Mouse (Mus musculus): ENCODE data around the gene Kcnma1. TPM values are rescaled to one million over a fixed set of nuclear protein-coding genes. Genes with fewer than 3 reads are reported as not detected.

The Kcnma1 gene
- polyA plus RNA-seq, 1 experiment from 2014 or later, result 8.2 TPM

DNA sequence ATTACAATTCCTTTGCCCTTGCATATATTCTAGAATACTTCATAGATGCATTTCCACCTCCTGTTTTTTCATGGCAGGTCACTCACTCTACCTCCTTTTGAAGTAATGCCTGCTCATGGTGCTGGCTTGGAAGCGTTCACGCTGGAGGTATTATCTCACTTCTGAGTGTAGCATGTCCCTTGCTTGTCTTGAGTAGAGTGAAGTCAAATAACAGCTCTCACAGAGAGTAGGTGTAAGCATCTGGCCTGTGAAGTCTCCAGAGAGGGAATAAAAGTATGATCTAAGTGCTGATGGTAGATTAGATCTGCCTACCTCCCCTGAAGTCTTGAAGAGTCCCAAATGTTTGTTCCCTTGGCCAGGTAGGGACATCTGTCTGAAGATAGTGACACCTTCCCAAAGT lies 607.2 kb downstream of the Kcnma1 start:
- no peaks in the 10 kb centered on the region for H3K27me3 ChIP-seq (replicated peaks; ENCODE audit: control insufficient read depth, insufficient read depth, low read length)
- no peak for ATAC-seq (replicated peaks; ENCODE audit: low FRiP score, low TSS enrichment, low read depth)
- H3K9ac ChIP-seq (ENCODE audit: low read length), result no peak overlapping the region
- no peaks in the 10 kb centered on the region for H3K36me3 ChIP-seq (ENCODE audit: control insufficient read depth, insufficient read depth, low read length)
- H3K4me2 ChIP-seq (ENCODE audit: low read length), result no peak overlapping the region
- H3K4me3 ChIP-seq (ENCODE audit: low read depth, low read length), result no peak overlapping the region
- H3K9me3 ChIP-seq (ENCODE audit: control insufficient read depth, low read length), result no peaks in the 10 kb centered on the region
- H3K4me1 ChIP-seq (replicated peaks; ENCODE audit: control insufficient read depth, insufficient read depth, low read length), result no peaks in the 10 kb centered on the region
- 90% methylated on average over 2 of the region's 2 CpGs for WGBS
- DNase-seq (ENCODE audit: low spot score), result no peak
- no peak overlapping the region for H3K27ac ChIP-seq (ENCODE audit: low read depth)

DNA sequence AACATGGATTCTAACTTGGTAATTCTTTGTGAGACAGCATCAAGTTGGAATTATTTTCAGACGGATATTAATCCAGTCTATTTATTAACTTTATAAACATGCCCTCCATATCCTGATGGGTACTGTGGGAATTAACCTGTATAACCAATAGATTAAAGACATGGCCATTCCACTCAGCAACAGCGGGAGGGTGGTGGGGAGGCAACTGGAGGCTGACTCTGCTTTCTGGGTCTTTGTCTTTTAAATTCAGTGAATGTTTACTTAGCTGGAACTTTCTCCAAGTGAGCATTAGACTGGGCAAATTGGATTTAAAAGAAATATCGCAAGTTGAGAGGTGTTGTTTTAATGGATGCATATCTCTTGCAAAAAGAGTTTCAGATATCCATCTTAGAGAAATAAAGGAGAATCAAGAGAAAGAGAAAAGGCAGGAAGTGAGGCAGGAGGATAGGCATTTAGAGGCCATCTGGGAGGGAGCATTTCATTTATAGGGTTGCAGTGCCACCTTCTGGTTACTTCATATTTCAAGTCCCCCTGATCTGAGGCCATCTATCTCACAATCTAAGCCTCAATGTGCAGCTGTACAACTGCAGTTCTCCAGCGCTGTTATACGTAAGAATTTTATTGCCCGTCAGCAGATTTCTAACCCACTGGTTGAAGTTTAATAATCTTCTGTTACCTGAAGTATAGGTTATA lies 613.4 kb downstream of the Kcnma1 start:
- no peaks in the 10 kb centered on the region for H3K9me3 ChIP-seq (ENCODE audit: control insufficient read depth, low read length)
- peak; percentile 71 for DNase-seq (ENCODE audit: low spot score)
- H3K4me3 ChIP-seq (ENCODE audit: low read depth, low read length), result no peak overlapping the region
- H3K27ac ChIP-seq (ENCODE audit: low read depth), result 0 out of 2 replicates have a peak overlapping the region, but pooled peaks have one; percentile 6
- 0 out of 2 replicates have a peak, but pooled peaks cover 3% of the 10 kb centered on the region for H3K4me1 ChIP-seq (replicated peaks; ENCODE audit: control insufficient read depth, insufficient read depth, low read length)
- H3K36me3 ChIP-seq (ENCODE audit: control insufficient read depth, insufficient read depth, low read length), result no peaks in the 10 kb centered on the region
- WGBS, result 15% methylated on average over 6 of the region's 6 CpGs
- H3K27me3 ChIP-seq (replicated peaks; ENCODE audit: control insufficient read depth, insufficient read depth, low read length), result no peaks in the 10 kb centered on the region
- no peak overlapping the region for H3K4me2 ChIP-seq (ENCODE audit: low read length)
- no peak overlapping the region for H3K9ac ChIP-seq (ENCODE audit: low read length)
- no peak for ATAC-seq (replicated peaks; ENCODE audit: low FRiP score, low TSS enrichment, low read depth)

DNA sequence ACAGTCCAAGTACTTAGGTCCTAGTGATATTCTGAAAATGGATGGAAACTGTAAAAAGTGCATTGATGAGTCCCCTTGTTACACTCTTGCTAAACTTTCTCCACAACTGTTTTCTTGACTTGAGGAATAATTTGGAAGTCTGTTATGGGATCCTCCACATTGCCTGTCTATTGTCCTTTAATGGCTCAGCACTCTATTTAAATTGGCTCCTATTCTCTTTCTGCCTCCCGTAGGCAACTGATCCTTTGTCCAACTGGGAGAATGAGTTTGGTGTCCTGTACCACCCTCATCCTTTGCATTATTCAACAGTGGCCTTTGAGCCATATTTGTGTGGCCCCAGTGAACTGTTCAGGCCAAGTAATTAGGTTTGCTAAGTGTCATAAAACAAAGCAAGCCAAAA lies 616.6 kb downstream of the Kcnma1 start:
- no peaks in the 10 kb centered on the region for H3K9me3 ChIP-seq (ENCODE audit: control insufficient read depth, low read length)
- H3K36me3 ChIP-seq (ENCODE audit: control insufficient read depth, insufficient read depth, low read length), result no peaks in the 10 kb centered on the region
- H3K4me2 ChIP-seq (ENCODE audit: low read length), result no peak overlapping the region
- 0 out of 2 replicates have a peak, but pooled peaks cover 3% of the 10 kb centered on the region for H3K4me1 ChIP-seq (replicated peaks; ENCODE audit: control insufficient read depth, insufficient read depth, low read length)
- no peak overlapping the region for H3K4me3 ChIP-seq (ENCODE audit: low read depth, low read length)
- ATAC-seq (replicated peaks; ENCODE audit: low FRiP score, low TSS enrichment, low read depth) (no peak), DNase-seq (ENCODE audit: low spot score) (no peak)
- no peaks in the 10 kb centered on the region for H3K27me3 ChIP-seq (replicated peaks; ENCODE audit: control insufficient read depth, insufficient read depth, low read length)
- H3K27ac ChIP-seq (ENCODE audit: low read depth), result no peak overlapping the region
- no peak overlapping the region for H3K9ac ChIP-seq (ENCODE audit: low read length)
- WGBS, result 92% methylated on average over 1 of the region's 1 CpGs

- peaks cover 10% of the 10 kb centered on the region for H3K4me1 ChIP-seq (replicated peaks; ENCODE audit: control insufficient read depth, insufficient read depth, low read length)
- no peak overlapping the region for H3K4me2 ChIP-seq (ENCODE audit: low read length)
- no peaks in the 10 kb centered on the region for H3K27me3 ChIP-seq (replicated peaks; ENCODE audit: control insufficient read depth, insufficient read depth, low read length)
- no peak overlapping the region for H3K27ac ChIP-seq (ENCODE audit: low read depth)
- no peaks in the 10 kb centered on the region for H3K36me3 ChIP-seq (ENCODE audit: control insufficient read depth, insufficient read depth, low read length)
- no peak overlapping the region for H3K4me3 ChIP-seq (ENCODE audit: low read depth, low read length)
- H3K9me3 ChIP-seq (ENCODE audit: control insufficient read depth, low read length), result no peaks in the 10 kb centered on the region
- DNase-seq (ENCODE audit: low spot score), result no peak
- no peak for ATAC-seq (replicated peaks; ENCODE audit: low FRiP score, low TSS enrichment, low read depth)
- 47% methylated on average over 3 of the region's 3 CpGs for WGBS
- no peak overlapping the region for H3K9ac ChIP-seq (ENCODE audit: low read length)
These were observed 622.7 kb downstream of the Kcnma1 start for GRCm38 (mm10) chr14:23391566-23391965.

DNA sequence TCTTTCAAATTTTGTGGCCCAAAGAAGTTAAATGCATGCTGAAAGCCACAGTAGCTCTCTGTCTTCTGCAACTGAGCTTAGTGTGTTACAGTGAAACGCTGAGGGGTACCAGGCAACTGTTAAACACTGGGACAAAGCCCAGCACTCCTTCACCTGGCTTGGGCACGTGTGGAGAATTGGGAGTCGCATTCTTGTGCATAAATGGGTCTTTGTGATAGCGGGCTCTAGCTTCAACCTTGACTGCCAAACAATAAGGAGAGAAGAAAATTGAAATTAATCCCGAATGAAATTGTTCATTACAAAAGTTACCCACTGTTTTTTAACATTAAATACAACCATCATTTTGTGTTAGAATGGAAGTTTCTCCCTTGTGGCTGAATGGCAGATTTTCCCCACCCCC lies 623.5 kb downstream of the Kcnma1 start:
- Histone ChIP-seq H3K27me3 (replicated peaks; ENCODE audit: control insufficient read depth, insufficient read depth, low read length) (no peaks in the 10 kb centered on the region), H3K4me1 (replicated peaks; ENCODE audit: control insufficient read depth, insufficient read depth, low read length) (peaks cover 10% of the 10 kb centered on the region), H3K9ac (ENCODE audit: low read length) (no peak overlapping the region), H3K4me3 (ENCODE audit: low read depth, low read length) (no peak overlapping the region), H3K9me3 (ENCODE audit: control insufficient read depth, low read length) (no peaks in the 10 kb centered on the region), H3K36me3 (ENCODE audit: control insufficient read depth, insufficient read depth, low read length) (no peaks in the 10 kb centered on the region), H3K4me2 (ENCODE audit: low read length) (no peak overlapping the region), H3K27ac (ENCODE audit: low read depth) (no peak overlapping the region)
- 80% methylated on average over 5 of the region's 5 CpGs for WGBS
- DNase-seq (ENCODE audit: low spot score) (no peak), ATAC-seq (replicated peaks; ENCODE audit: low FRiP score, low TSS enrichment, low read depth) (no peak)

DNA sequence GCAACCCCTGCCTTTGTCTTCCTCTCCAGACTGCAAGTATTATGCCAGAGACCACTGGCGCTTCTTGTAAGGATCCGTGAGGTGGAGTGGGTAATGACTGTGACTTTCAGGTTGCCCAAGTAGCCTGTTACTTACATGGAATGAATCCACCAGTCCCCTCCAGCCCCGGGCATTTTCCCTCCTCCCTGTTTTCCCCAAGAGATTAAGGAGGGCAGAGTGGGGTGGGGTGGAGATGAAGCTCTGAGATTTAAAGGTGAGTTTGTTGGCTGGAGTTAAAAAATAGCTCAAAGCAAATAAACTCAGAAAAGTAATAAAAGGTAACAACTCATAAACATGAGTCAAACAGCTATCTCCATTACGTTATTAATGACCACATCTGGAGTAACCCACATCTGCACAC lies 624.1 kb downstream of the Kcnma1 start:
- Histone ChIP-seq H3K9me3 (ENCODE audit: control insufficient read depth, low read length) (no peaks in the 10 kb centered on the region), H3K27ac (ENCODE audit: low read depth) (no peak overlapping the region), H3K9ac (ENCODE audit: low read length) (no peak overlapping the region), H3K27me3 (replicated peaks; ENCODE audit: control insufficient read depth, insufficient read depth, low read length) (no peaks in the 10 kb centered on the region), H3K4me3 (ENCODE audit: low read depth, low read length) (no peak overlapping the region), H3K4me1 (replicated peaks; ENCODE audit: control insufficient read depth, insufficient read depth, low read length) (peaks cover 10% of the 10 kb centered on the region), H3K4me2 (ENCODE audit: low read length) (no peak overlapping the region), H3K36me3 (ENCODE audit: control insufficient read depth, insufficient read depth, low read length) (no peaks in the 10 kb centered on the region)
- DNase-seq (ENCODE audit: low spot score) (no peak), ATAC-seq (replicated peaks; ENCODE audit: low FRiP score, low TSS enrichment, low read depth) (no peak)
- 51% methylated on average over 4 of the region's 4 CpGs for WGBS

- no peak overlapping the region for H3K9ac ChIP-seq (ENCODE audit: low read length)
- no peak overlapping the region for H3K27ac ChIP-seq (ENCODE audit: low read depth)
- 98% methylated on average over 3 of the region's 3 CpGs for WGBS
- H3K4me2 ChIP-seq (ENCODE audit: low read length), result no peak overlapping the region
- no peaks in the 10 kb centered on the region for H3K36me3 ChIP-seq (ENCODE audit: control insufficient read depth, insufficient read depth, low read length)
- H3K27me3 ChIP-seq (replicated peaks; ENCODE audit: control insufficient read depth, insufficient read depth, low read length), result no peaks in the 10 kb centered on the region
- no peaks in the 10 kb centered on the region for H3K9me3 ChIP-seq (ENCODE audit: control insufficient read depth, low read length)
- ATAC-seq (replicated peaks; ENCODE audit: low FRiP score, low TSS enrichment, low read depth) (no peak), DNase-seq (ENCODE audit: low spot score) (no peak)
- H3K4me3 ChIP-seq (ENCODE audit: low read depth, low read length), result no peak overlapping the region
- H3K4me1 ChIP-seq (replicated peaks; ENCODE audit: control insufficient read depth, insufficient read depth, low read length), result peaks cover 10% of the 10 kb centered on the region
These were observed 627.5 kb downstream of the Kcnma1 start for GRCm38 (mm10) chr14:23386786-23387185.

DNA sequence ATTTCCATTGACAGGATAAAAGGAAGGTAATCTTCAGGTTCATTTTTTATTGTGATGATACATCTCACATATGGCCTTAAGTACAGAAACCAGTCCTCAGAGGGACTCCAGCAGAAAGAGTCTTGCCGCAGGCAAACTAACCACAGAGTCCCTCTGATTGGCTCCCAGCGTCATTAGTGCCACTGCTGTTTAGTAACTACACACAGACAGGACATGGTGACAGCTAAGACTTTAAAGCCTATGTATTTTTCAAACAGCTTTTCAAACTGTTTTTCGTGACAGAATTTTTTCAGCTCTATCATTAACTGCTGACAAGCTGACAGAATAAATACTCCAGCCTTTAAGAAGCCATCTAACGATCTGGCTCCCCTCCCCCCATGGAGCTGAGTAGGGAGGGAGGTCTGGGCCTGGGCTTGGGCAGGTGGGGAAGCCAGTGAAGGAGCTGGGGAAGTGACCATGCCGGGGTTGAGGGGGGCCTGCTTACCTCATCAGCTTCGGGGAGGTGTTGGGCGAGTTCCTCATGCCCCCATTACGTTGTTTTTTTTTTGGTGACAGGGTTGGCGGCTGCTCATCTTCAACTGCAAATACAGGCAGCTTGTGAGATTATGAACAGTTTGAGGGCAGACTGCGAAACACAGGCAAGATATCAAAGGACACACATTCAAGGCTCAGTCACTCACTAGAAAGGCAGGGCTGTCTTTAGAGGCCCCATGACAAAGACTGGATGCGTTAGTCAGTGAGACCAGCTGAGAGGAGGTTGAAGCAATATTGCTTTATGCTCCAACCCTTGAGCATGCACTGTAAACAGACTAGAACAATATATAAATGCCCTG lies 628.3 kb downstream of the Kcnma1 start:
- H3K36me3 ChIP-seq (ENCODE audit: control insufficient read depth, insufficient read depth, low read length), result no peaks in the 10 kb centered on the region
- no peak overlapping the region for H3K27ac ChIP-seq (ENCODE audit: low read depth)
- H3K9ac ChIP-seq (ENCODE audit: low read length), result no peak overlapping the region
- DNase-seq (ENCODE audit: low spot score) (no peak), ATAC-seq (replicated peaks; ENCODE audit: low FRiP score, low TSS enrichment, low read depth) (no peak)
- H3K4me2 ChIP-seq (ENCODE audit: low read length), result no peak overlapping the region
- H3K9me3 ChIP-seq (ENCODE audit: control insufficient read depth, low read length), result no peaks in the 10 kb centered on the region
- H3K4me3 ChIP-seq (ENCODE audit: low read depth, low read length), result no peak overlapping the region
- WGBS, result 49% methylated on average over 11 of the region's 11 CpGs
- no peaks in the 10 kb centered on the region for H3K27me3 ChIP-seq (replicated peaks; ENCODE audit: control insufficient read depth, insufficient read depth, low read length)
- peaks cover 10% of the 10 kb centered on the region for H3K4me1 ChIP-seq (replicated peaks; ENCODE audit: control insufficient read depth, insufficient read depth, low read length)

Data from intestine, embryonic 14.5 days (tissue).